Mouse (Mus musculus) cerebellum, adult 9-10 months (tissue): ENCODE results near the gene Tsc22d4.
"Not testable (repeated sequence)": the region's sequence is repeated elsewhere in the genome, so short reads cannot be mapped to it uniquely, and the experiment has no call there.

ENCODE experiments used
- DNase-seq: peaks from one replicate; pipeline ENCODE4 v3.0.0; 2022

Tsc22d4 gene

GRCm38 (mm10) chr5:137742048-137742447, 3.5 kb upstream of the Tsc22d4 start:
- peak; percentile 59 for DNase-seq

GRCm38 (mm10) chr5:137742836-137743235, 2.7 kb upstream of the Tsc22d4 start:
- peak; percentile 32 for DNase-seq

GRCm38 (mm10) chr5:137744197-137744596, 1.3 kb upstream of the Tsc22d4 start:
- DNase-seq: no peak

- no peak for DNase-seq
Observed at GRCm38 (mm10) chr5:137746282-137746850, 836 bp downstream of the Tsc22d4 start.

- peak; percentile 48 for DNase-seq
Observed at GRCm38 (mm10) chr5:137746851-137747325, 1.4 kb downstream of the Tsc22d4 start.

GRCm38 (mm10) chr5:137747326-137747961, 1.9 kb downstream of the Tsc22d4 start:
- peak; percentile 74 for DNase-seq

- peak; percentile 47 for DNase-seq
Observed at GRCm38 (mm10) chr5:137748130-137748770, 2.7 kb downstream of the Tsc22d4 start.

- DNase-seq: no peak
Observed at GRCm38 (mm10) chr5:137749196-137749836, 3.8 kb downstream of the Tsc22d4 start.

- not testable (repeated sequence) for DNase-seq
Observed at GRCm38 (mm10) chr5:137750212-137750611, 4.7 kb downstream of the Tsc22d4 start.

- DNase-seq: no peak
Observed at GRCm38 (mm10) chr5:137751221-137751887, 5.8 kb downstream of the Tsc22d4 start.

GRCm38 (mm10) chr5:137751988-137752387, 6.5 kb downstream of the Tsc22d4 start:
- no peak for DNase-seq

GRCm38 (mm10) chr5:137753111-137753832, 7.7 kb downstream of the Tsc22d4 start:
- DNase-seq: no peak

- DNase-seq: no peak
Observed at GRCm38 (mm10) chr5:137755425-137755824, 9.9 kb downstream of the Tsc22d4 start.

- DNase-seq: no peak
Observed at GRCm38 (mm10) chr5:137756106-137756505, 10.6 kb downstream of the Tsc22d4 start.

GRCm38 (mm10) chr5:137756882-137757661, 11.5 kb downstream of the Tsc22d4 start:
- peak; percentile 95 for DNase-seq

GRCm38 (mm10) chr5:137757887-137758286, 12.4 kb downstream of the Tsc22d4 start:
- peak; percentile 78 for DNase-seq

- DNase-seq: no peak
Observed at GRCm38 (mm10) chr5:137758921-137759534, 13.5 kb downstream of the Tsc22d4 start.

- peak; percentile 92 for DNase-seq
Observed at GRCm38 (mm10) chr5:137759971-137760412, 14.5 kb downstream of the Tsc22d4 start.

- no peak for DNase-seq
Observed at GRCm38 (mm10) chr5:137764609-137765340, 19.2 kb downstream of the Tsc22d4 start.

- DNase-seq: no peak
Observed at GRCm38 (mm10) chr5:137766270-137766669, 20.7 kb downstream of the Tsc22d4 start.
